Mouse (Mus musculus) liver, embryonic 11.5 days (tissue): Measurements from ENCODE around the gene Wdr76. TPM values are rescaled to one million over a fixed set of nuclear protein-coding genes. Genes with fewer than 3 reads are reported as not detected.
"Not testable (repeated sequence)": the region's sequence is repeated elsewhere in the genome, so short reads cannot be mapped to it uniquely, and the experiment has no call there.

Source experiments
- ATAC-seq: fragments of 200-750 bp; cut with Nextera tagmentation; replicated peaks from 2 replicates; pipeline ENCODE4 v1.8.0; 2017; ENCODE audit warnings: moderate number of reproducible peaks, mild to moderate bottlenecking, moderate TSS enrichment, moderate library complexity; ENCODE audit not compliant: low FRiP score
- DNase-seq: peaks from one replicate; pipeline ENCODE4 v3.0.0-alpha.2; 2017; ENCODE audit warnings: low spot score
- H3K27ac ChIP-seq: fragments of 300-500 bp; sonication (generic); 2 replicates; pipeline ENCODE4 v1.5.1; 2014; ENCODE audit warnings: mild to moderate bottlenecking, low read depth, low read length, control low read depth
- H3K27me3 ChIP-seq: fragments of 300-500 bp; sonication (generic); replicated peaks from 2 replicates; pipeline ENCODE4 v1.6.1; 2014; ENCODE audit warnings: low read length, mixed read lengths; ENCODE audit not compliant: control insufficient read depth, insufficient read depth
- H3K36me3 ChIP-seq: fragments of 300-500 bp; sonication (generic); 2 replicates; pipeline ENCODE4 v1.6.1; 2014; ENCODE audit warnings: mild to moderate bottlenecking, low read length, moderate library complexity, mixed read lengths; ENCODE audit not compliant: control insufficient read depth, insufficient read depth
- H3K4me1 ChIP-seq: fragments of 300-500 bp; sonication (generic); replicated peaks from 2 replicates; pipeline ENCODE4 v1.6.1; 2014; ENCODE audit warnings: low read length, mixed read lengths; ENCODE audit not compliant: control insufficient read depth, insufficient read depth
- H3K4me2 ChIP-seq: fragments of 300-500 bp; sonication (generic); 2 replicates; pipeline ENCODE4 v1.6.1; 2014; ENCODE audit warnings: mild to moderate bottlenecking, control low read depth, moderate library complexity
- H3K4me3 ChIP-seq: fragments of 300-500 bp; sonication (generic); 2 replicates; pipeline ENCODE4 v1.5.1; 2014; ENCODE audit warnings: low read depth, low read length, control low read depth
- H3K9ac ChIP-seq: fragments of 300-500 bp; sonication (generic); 2 replicates; pipeline ENCODE4 v1.6.1; 2014; ENCODE audit warnings: low read depth, low read length, control low read depth
- H3K9me3 ChIP-seq: fragments of 300-500 bp; sonication (generic); 2 replicates; pipeline ENCODE4 v1.6.1; 2016; ENCODE audit warnings: low read length, inconsistent platforms, mixed read lengths; ENCODE audit not compliant: control insufficient read depth
- WGBS: fragments of 180-500 bp; shearing (Covaris S2); extraction: QIAGEN DNeasy Blood & Tissue Kit; methylation state at CpG from one replicate; pipeline ENCODE4 v1.1.7; 2014; 5-methylcytosine and 5-hydroxymethylcytosine counted together
- polyA plus RNA-seq: library from polyadenylated mRNA; unstranded; fragments of >200 nt; fragmentation: Nextera tagmentation; extraction: Ambion mirVana; gene quantifications from 2 replicates; pipeline ENCODE4 v1.2.1, GENCODE M21; 2014

Gene Wdr76
- polyA plus RNA-seq, 1 experiment from 2014 or later = 15.4 TPM

- DNase-seq, H3K27me3 ChIP-seq, H3K9ac ChIP-seq, H3K9me3 ChIP-seq, H3K4me2 ChIP-seq, H3K27ac ChIP-seq, ATAC-seq, H3K4me1 ChIP-seq, H3K4me3 ChIP-seq: not testable (repeated sequence)
- H3K36me3 ChIP-seq = peaks cover 30% of the 10 kb centered on the region; the same call in 1 of the 2 replicates
- WGBS = 92% methylated on average over 4 of the region's 5 CpGs
Measured at GRCm38 (mm10) chr2:121512991-121513765, 6.7 kb downstream of the Wdr76 start.

- H3K36me3 ChIP-seq = peaks cover 33% of the 10 kb centered on the region; the same call in 1 of the 2 replicates
- WGBS = 94% methylated on average over 4 of the region's 4 CpGs
- no peak for ATAC-seq
- DNase-seq = no peak
- H3K4me3 ChIP-seq = no peak overlapping the region
- H3K9ac ChIP-seq = no peak overlapping the region
- H3K4me2 ChIP-seq = no peak overlapping the region
- H3K27ac ChIP-seq = no peak overlapping the region
- 0 out of 2 replicates have a peak, but pooled peaks cover 7% of the 10 kb centered on the region for H3K4me1 ChIP-seq
- no peaks in the 10 kb centered on the region for H3K27me3 ChIP-seq
- no peaks in the 10 kb centered on the region for H3K9me3 ChIP-seq
Measured at GRCm38 (mm10) chr2:121514211-121514610, 7.7 kb downstream of the Wdr76 start.

- DNase-seq (no peak), ATAC-seq (no peak)
- Histone ChIP-seq H3K4me3 (no peak overlapping the region), H3K4me2 (no peak overlapping the region), H3K4me1 (no peaks in the 10 kb centered on the region), H3K27me3 (no peaks in the 10 kb centered on the region), H3K9ac (no peak overlapping the region), H3K9me3 (no peaks in the 10 kb centered on the region), H3K36me3 (peaks cover 24% of the 10 kb centered on the region; the same call in 1 of the 2 replicates), H3K27ac (no peak overlapping the region)
- WGBS = 91% methylated on average over 5 of the region's 5 CpGs
Measured at GRCm38 (mm10) chr2:121518106-121518505, 11.6 kb downstream of the Wdr76 start.

DNA sequence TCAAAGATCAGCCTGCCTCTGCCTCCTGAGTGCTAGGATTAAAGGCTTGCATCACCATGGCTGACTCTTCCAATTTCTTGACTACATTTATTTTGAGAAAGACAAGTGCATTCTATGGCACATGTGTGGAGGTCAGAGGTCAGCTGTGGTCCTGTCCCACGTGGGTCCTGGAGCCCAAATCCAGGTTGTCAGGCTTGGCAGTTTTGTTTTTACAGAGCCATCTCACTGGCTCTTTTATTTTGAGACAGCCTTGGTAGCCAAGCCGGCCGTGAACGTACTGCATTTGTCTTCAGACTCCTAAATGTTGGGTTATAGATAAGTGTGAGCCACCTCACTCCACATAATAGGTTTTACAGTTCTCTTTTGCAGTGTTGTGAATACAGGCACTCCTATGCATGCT, 12.2 kb downstream of the Wdr76 start:
- not testable (repeated sequence) for H3K4me2 ChIP-seq, H3K4me3 ChIP-seq, H3K9ac ChIP-seq, ATAC-seq, H3K9me3 ChIP-seq, H3K27ac ChIP-seq, DNase-seq, H3K4me1 ChIP-seq, H3K27me3 ChIP-seq
- 91% methylated on average over 4 of the region's 4 CpGs for WGBS
- H3K36me3 ChIP-seq = peaks cover 24% of the 10 kb centered on the region; the same call in 1 of the 2 replicates

GRCm38 (mm10) chr2:121522006-121522405, 15.5 kb downstream of the Wdr76 start:
- Histone ChIP-seq H3K4me2 (no peak overlapping the region), H3K4me1 (no peaks in the 10 kb centered on the region), H3K27me3 (no peaks in the 10 kb centered on the region), H3K4me3 (no peak overlapping the region), H3K27ac (no peak overlapping the region), H3K9me3 (no peaks in the 10 kb centered on the region), H3K9ac (no peak overlapping the region), H3K36me3 (peaks cover 16% of the 10 kb centered on the region; the same call in 1 of the 2 replicates)
- 75% methylated on average over 2 of the region's 2 CpGs for WGBS
- no peak for ATAC-seq
- DNase-seq = no peak

DNA sequence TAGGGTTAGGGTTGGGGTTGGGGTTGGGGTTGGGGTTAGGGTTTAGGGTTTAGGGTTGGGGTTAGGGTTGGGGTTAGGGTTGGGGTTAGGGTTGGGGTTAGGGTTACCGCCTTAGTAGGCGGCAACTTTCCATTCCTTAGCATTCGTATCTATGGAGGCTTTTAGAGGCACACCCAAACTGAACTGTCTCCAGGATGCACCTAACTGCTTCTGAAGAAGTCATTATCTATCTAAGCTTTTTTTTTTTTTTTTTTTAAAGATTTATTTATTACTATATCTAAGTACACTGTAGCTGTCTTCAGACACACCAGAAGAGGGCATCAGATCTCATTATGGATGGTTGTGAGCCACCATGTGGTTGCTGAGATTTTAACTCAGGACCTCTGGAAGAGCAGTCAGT, 16.3 kb downstream of the Wdr76 start:
- H3K9me3 ChIP-seq, ATAC-seq, DNase-seq, H3K4me1 ChIP-seq, H3K9ac ChIP-seq, H3K27ac ChIP-seq, H3K4me2 ChIP-seq, H3K4me3 ChIP-seq, H3K27me3 ChIP-seq: not testable (repeated sequence)
- peaks cover 15% of the 10 kb centered on the region; the same call in 1 of the 2 replicates for H3K36me3 ChIP-seq
- 92% methylated on average over 3 of the region's 3 CpGs for WGBS

DNA sequence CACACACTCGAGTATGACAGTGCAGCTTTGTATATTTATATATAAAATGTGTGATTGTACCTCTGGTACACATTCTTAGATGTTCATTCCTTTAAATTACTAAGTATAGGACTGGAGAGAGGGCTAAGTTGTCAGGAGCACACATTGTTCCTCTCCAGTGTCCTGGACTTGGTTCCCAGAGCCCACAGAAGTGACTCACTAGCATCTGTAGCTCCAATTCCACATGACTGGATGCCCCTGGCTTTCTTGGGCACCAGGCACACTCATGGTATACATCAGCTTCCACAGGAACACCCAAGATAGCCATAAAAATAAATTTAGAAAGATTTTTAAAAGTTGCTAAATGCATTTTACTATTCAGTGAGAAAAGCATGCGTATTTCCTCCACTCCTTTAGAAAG, 18.5 kb downstream of the Wdr76 start:
- DNase-seq (no peak), ATAC-seq (no peak)
- H3K9me3 ChIP-seq = no peaks in the 10 kb centered on the region
- H3K27ac ChIP-seq = no peak overlapping the region
- H3K4me1 ChIP-seq = no peaks in the 10 kb centered on the region
- WGBS = 91% methylated on average over 2 of the region's 2 CpGs
- H3K36me3 ChIP-seq = peaks cover 9% of the 10 kb centered on the region; the same call in 1 of the 2 replicates
- no peak overlapping the region for H3K4me3 ChIP-seq
- no peak overlapping the region for H3K4me2 ChIP-seq
- no peaks in the 10 kb centered on the region for H3K27me3 ChIP-seq
- no peak overlapping the region for H3K9ac ChIP-seq

- Histone ChIP-seq H3K36me3 (peaks cover 14% of the 10 kb centered on the region), H3K27ac (no peak overlapping the region)
- WGBS = 92% methylated on average over 3 of the region's 3 CpGs
Measured at GRCm38 (mm10) chr2:121544829-121545228, 38.3 kb downstream of the Wdr76 start.

GRCm38 (mm10) chr2:121549630-121550029, 43.1 kb downstream of the Wdr76 start:
- Histone ChIP-seq H3K9ac (no peak overlapping the region), H3K36me3 (peaks cover 6% of the 10 kb centered on the region; the same call in 1 of the 2 replicates), H3K27me3 (no peaks in the 10 kb centered on the region), H3K4me1 (no peaks in the 10 kb centered on the region), H3K27ac (no peak overlapping the region), H3K9me3 (no peaks in the 10 kb centered on the region), H3K4me3 (no peak overlapping the region), H3K4me2 (no peak overlapping the region)
- 88% methylated on average over 6 of the region's 6 CpGs for WGBS
- no peak for ATAC-seq
- no peak for DNase-seq

More at GRCm38 (mm10) chr2:121544829-121545228, 38.3 kb downstream of the Wdr76 start:
- Histone ChIP-seq H3K4me1 (no peaks in the 10 kb centered on the region), H3K4me3 (no peak overlapping the region), H3K27me3 (no peaks in the 10 kb centered on the region), H3K9me3 (no peaks in the 10 kb centered on the region), H3K4me2 (no peak overlapping the region), H3K9ac (no peak overlapping the region)
- ATAC-seq = no peak
- DNase-seq = no peak
